Mouse (Mus musculus) heart, postnatal 14 days (tissue): ENCODE measurements around the gene Comp. TPM values are rescaled to one million over a fixed set of nuclear protein-coding genes. Genes with fewer than 3 reads are reported as not detected.
A peak's percentile ranks its signal among the peaks of the same experiment; 100 is the strongest.

Experiments used
- DNase-seq, 2 experiments: peaks; one replicate each; pipeline ENCODE4 v3.0.0; 2021 to 2022
- intact Hi-C: fragments of 180-260 bp; cut with DNase I; formaldehyde crosslinking; loops from one replicate; pipeline ENCODE4 v1.15.1; 2025
- total RNA-seq, 2 experiments: library from RNA; stranded (reverse); gene quantifications; 2 replicates each; pipeline ENCODE4 v1.2.3; 2021

The Comp gene
- total RNA-seq, 2 experiments from 2014 or later, result 2.4 to 3.8 TPM

- intact Hi-C loops, result no loop called here
- DNase-seq, result no peak
These were observed 22.0 kb upstream of the Comp start for GRCm38 (mm10) chr8:70351035-70351999.

- intact Hi-C loops, result no loop called here
- DNase-seq, result no peak
These were observed 21.4 kb upstream of the Comp start for GRCm38 (mm10) chr8:70352000-70352384.

- no peak for DNase-seq
These were observed 20.7 kb upstream of the Comp start for GRCm38 (mm10) chr8:70352657-70353151.

GRCm38 (mm10) chr8:70353194-70353817 lies 20.1 kb upstream of the Comp start, which contains the start of gene Upf1:
Gene Upf1, minus strand, starts transcription at chr8:70353278.
- intact Hi-C loops, result no loop called here
- peak; percentile 100 for DNase-seq

More at GRCm38 (mm10) chr8:70352657-70353151, 20.7 kb upstream of the Comp start:
- intact Hi-C loops, result no loop called here

GRCm38 (mm10) chr8:70354004-70354403 lies 19.4 kb upstream of the Comp start:
- intact Hi-C loops, result no loop called here
- no peak for DNase-seq

- intact Hi-C loops, result no loop called here
These were observed 17.2 kb upstream of the Comp start for GRCm38 (mm10) chr8:70356111-70356510.

GRCm38 (mm10) chr8:70359411-70359810 lies 13.9 kb upstream of the Comp start:
- intact Hi-C loops, result no loop called here
- peak; percentile 32 to 57 for DNase-seq

More at GRCm38 (mm10) chr8:70356111-70356510, 17.2 kb upstream of the Comp start:
- no peak for DNase-seq

GRCm38 (mm10) chr8:70360769-70361168 lies 12.6 kb upstream of the Comp start:
- DNase-seq, result no peak
- intact Hi-C loops, result no loop called here

- intact Hi-C loops, result no loop called here
- DNase-seq, result no peak
These were observed 11.8 kb upstream of the Comp start for GRCm38 (mm10) chr8:70361484-70362032.

GRCm38 (mm10) chr8:70364066-70364465 lies 9.3 kb upstream of the Comp start:
- intact Hi-C loops, result no loop called here
- peak in 1 of 2 experiments; percentile 52 for DNase-seq

GRCm38 (mm10) chr8:70366588-70366987 lies 6.8 kb upstream of the Comp start:
- intact Hi-C loops, result no loop called here
- DNase-seq, result no peak

GRCm38 (mm10) chr8:70370476-70370875 lies 2.9 kb upstream of the Comp start:
- DNase-seq, result no peak
- intact Hi-C loops, result no loop called here

GRCm38 (mm10) chr8:70371951-70372350 lies 1.4 kb upstream of the Comp start:
- DNase-seq, result no peak

GRCm38 (mm10) chr8:70374318-70374927 lies 1.1 kb downstream of the Comp start:
- peak; percentile 65 to 79 for DNase-seq
- intact Hi-C loops, result no loop called here

More at GRCm38 (mm10) chr8:70371951-70372350, 1.4 kb upstream of the Comp start:
- intact Hi-C loops, result no loop called here

GRCm38 (mm10) chr8:70375212-70375859 lies 2.0 kb downstream of the Comp start:
- intact Hi-C loops, result no loop called here
- DNase-seq, result peak in 1 of 2 experiments; percentile 32

GRCm38 (mm10) chr8:70376275-70376741 lies 3.0 kb downstream of the Comp start:
- intact Hi-C loops, result no loop called here
- no peak for DNase-seq

GRCm38 (mm10) chr8:70377049-70377448 lies 3.7 kb downstream of the Comp start:
- DNase-seq, result no peak
- intact Hi-C loops, result no loop called here

- no peak for DNase-seq
- intact Hi-C loops, result loop anchor here (10.0 kb wide), 1 partner anchor 205 kb away; no protein-coding TSS in a partner anchor
These were observed 6.7 kb downstream of the Comp start for GRCm38 (mm10) chr8:70380069-70380468.

- intact Hi-C loops, result loop anchor here (1.0 to 10.0 kb wide), 2 partner anchors 120 to 202 kb away; no protein-coding TSS in a partner anchor
These were observed 9.9 kb downstream of the Comp start for GRCm38 (mm10) chr8:70383287-70383686.

GRCm38 (mm10) chr8:70389678-70390077 lies 16.3 kb downstream of the Comp start:
- intact Hi-C loops, result loop anchor here (10.0 kb wide), 1 partner anchor 195 kb away; no protein-coding TSS in a partner anchor
- DNase-seq, result no peak

More at GRCm38 (mm10) chr8:70383287-70383686, 9.9 kb downstream of the Comp start:
- peak; percentile 75 to 87 for DNase-seq
